Mouse (Mus musculus) kidney, adult 11 months (tissue): ENCODE measurements around the gene 6030408B16Rik.
"Not testable (repeated sequence)": the region's sequence is repeated elsewhere in the genome, so short reads cannot be mapped to it uniquely, and the experiment has no call there.

Experiments used
- DNase-seq: peaks from one replicate; pipeline ENCODE4 v3.0.0; 2022

The 6030408B16Rik gene

GRCm38 (mm10) chr15:101322640-101323039, 29.6 kb downstream of the 6030408B16Rik start:
- no peak for DNase-seq

- no peak for DNase-seq
These were observed 30.5 kb downstream of the 6030408B16Rik start for GRCm38 (mm10) chr15:101323511-101323910.

- DNase-seq: not testable (repeated sequence)
These were observed 31.4 kb downstream of the 6030408B16Rik start for GRCm38 (mm10) chr15:101324409-101324808.

GRCm38 (mm10) chr15:101325991-101326534, 33.1 kb downstream of the 6030408B16Rik start:
- no peak for DNase-seq

GRCm38 (mm10) chr15:101327282-101327681, 34.3 kb downstream of the 6030408B16Rik start:
- DNase-seq: peak; percentile 70

- DNase-seq: no peak
These were observed 36.0 kb downstream of the 6030408B16Rik start for GRCm38 (mm10) chr15:101328876-101329563.

- no peak for DNase-seq
These were observed 36.5 kb downstream of the 6030408B16Rik start for GRCm38 (mm10) chr15:101329564-101329892.

- no peak for DNase-seq
These were observed 38.1 kb downstream of the 6030408B16Rik start for GRCm38 (mm10) chr15:101331090-101331489.

- no peak for DNase-seq
These were observed 39.4 kb downstream of the 6030408B16Rik start for GRCm38 (mm10) chr15:101332370-101332769.

- no peak for DNase-seq
These were observed 40.2 kb downstream of the 6030408B16Rik start for GRCm38 (mm10) chr15:101333165-101333564.

- DNase-seq: no peak
These were observed 40.6 kb downstream of the 6030408B16Rik start for GRCm38 (mm10) chr15:101333648-101334047.

- no peak for DNase-seq
These were observed 43.6 kb downstream of the 6030408B16Rik start for GRCm38 (mm10) chr15:101336474-101337174.

GRCm38 (mm10) chr15:101338359-101338758, 45.3 kb downstream of the 6030408B16Rik start:
- no peak for DNase-seq

- peak; percentile 80 for DNase-seq
These were observed 46.5 kb downstream of the 6030408B16Rik start for GRCm38 (mm10) chr15:101339537-101339936.

GRCm38 (mm10) chr15:101341797-101342515, 48.9 kb downstream of the 6030408B16Rik start:
- DNase-seq: no peak
